Mouse (Mus musculus) lung, postnatal 36 days (tissue): ENCODE data around the gene Stk19.
"Not testable (repeated sequence)": the region's sequence is repeated elsewhere in the genome, so short reads cannot be mapped to it uniquely, and the experiment has no call there.

Experiments
- DNase-seq: peaks from one replicate; pipeline ENCODE4 v3.0.0; 2022; ENCODE audit warnings: mixed read lengths

Stk19 gene

DNA sequence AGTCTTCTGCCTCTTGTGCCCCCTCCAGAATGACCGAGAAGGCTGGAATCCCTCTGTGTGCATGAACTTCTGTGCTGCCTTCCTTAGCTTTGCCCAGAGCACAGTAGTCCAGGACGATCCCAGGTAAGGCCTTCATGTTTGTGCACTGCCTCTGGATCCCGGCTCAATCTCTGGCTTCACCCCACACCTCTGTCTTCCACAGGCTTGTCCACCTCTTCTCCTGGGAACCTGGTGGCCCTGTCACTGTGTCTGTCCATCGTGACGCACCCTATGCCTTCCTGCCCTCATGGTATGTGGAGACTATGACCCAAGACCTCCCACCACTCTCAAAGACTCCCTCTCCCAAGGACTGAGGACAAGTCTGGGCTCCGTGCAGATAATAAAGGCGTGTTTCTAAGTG is 2.0 kb upstream of the Stk19 start:
- no peak for DNase-seq

DNA sequence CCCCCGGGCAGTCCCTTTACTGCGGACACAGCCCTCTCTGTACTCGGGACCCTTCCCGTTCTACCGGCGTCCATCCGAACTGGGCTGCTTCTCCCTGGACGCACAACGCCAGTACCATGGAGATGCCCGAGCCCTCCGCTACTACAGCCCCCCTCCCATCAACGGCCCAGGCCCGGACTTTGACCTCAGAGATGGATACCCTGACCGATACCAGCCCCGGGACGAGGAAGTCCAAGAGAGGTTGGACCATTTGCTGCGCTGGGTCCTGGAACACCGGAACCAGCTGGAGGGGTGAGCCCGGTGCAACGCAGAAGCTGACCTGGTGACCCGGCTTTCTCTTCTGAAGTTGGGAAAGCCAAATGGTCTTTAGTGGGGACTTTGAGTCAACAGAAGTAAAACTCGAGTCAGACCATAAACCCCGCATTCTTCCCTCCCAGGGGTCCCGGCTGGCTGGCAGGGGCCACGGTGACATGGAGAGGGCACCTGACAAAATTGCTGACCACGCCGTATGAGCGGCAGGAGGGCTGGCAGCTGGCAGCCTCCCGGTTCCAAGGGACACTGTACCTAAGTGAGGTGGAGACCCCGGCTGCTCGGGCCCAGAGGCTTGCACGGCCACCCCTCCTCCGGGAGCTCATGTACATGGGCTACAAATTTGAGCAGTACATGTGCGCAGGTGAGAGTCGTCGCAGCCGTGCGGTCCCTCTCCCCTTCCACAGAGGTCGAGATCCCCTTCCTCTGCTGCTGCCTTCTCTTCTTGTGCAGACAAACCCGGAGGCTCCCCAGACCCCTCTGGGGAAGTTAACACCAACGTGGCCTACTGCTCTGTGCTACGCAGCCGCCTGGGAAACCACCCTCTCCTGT is 949 bp upstream of the Stk19 start:
- no peak for DNase-seq

DNA sequence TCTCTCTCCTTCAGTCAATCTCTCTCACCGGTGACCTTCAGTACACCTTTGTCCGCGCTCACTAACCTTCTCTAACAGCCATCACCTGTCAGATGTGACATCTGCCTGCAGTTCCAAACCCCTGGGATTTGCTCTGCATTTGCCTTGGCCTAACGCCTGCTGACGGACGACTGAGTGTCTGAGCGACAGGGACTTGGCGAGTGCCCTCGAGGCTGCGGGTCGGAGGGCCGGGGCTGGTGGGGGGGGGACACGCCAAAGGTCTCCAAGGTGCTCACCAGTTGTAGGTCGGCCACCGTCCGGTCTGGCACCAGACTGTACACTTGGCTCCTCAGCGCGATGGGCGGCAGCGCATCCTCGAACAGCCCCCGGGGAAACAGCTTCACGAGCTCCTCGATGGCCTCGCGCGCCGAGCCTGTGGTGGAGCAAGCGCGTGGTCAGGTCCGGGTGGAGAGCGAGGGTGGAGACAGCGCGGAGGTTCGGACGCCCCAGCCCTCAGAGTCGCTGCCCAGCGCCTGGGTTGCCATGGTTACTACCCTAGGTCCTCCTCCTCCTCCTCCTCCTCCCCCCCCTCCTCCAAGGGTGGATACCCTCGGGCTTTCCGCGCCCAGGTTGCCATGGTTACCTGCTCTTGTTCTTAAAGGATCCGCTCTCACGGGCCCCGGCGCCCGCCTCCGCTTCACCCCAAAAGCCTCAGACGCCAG is 440 bp downstream of the Stk19 start:
- DNase-seq, result no peak

GRCm38 (mm10) chr17:34830776-34831175 is 6.0 kb downstream of the Stk19 start:
- not testable (repeated sequence) for DNase-seq

- DNase-seq, result no peak
Measured at GRCm38 (mm10) chr17:34814818-34815370, 21.9 kb downstream of the Stk19 start.

DNA sequence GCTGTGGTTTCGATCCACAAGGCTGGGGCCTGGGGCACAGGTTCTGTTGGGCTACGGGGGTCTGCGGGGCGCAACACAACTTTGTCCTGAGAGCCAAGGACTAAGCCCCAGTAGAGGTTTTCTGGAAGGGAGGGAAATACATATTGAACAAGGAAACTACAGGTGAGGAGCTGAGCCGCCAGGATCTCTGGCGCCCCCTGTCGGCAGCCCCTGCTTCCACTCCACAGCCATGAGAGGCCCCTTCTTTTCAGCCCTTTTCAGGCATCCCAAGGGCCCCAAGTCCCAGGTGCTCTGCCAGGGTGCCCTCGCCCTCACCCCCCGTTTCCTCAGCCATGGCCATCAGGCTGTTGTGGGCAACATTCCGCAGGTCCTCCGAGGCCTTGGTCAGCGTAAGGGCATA is 23.0 kb downstream of the Stk19 start:
- DNase-seq, result peak; percentile 40

GRCm38 (mm10) chr17:34811275-34811674 is 25.5 kb downstream of the Stk19 start:
- no peak for DNase-seq

GRCm38 (mm10) chr17:34810811-34811210 is 25.9 kb downstream of the Stk19 start:
- not testable (repeated sequence) for DNase-seq

GRCm38 (mm10) chr17:34810411-34810810 is 26.3 kb downstream of the Stk19 start:
- not testable (repeated sequence) for DNase-seq

GRCm38 (mm10) chr17:34808599-34809205 is 28.0 kb downstream of the Stk19 start:
- no peak for DNase-seq

DNA sequence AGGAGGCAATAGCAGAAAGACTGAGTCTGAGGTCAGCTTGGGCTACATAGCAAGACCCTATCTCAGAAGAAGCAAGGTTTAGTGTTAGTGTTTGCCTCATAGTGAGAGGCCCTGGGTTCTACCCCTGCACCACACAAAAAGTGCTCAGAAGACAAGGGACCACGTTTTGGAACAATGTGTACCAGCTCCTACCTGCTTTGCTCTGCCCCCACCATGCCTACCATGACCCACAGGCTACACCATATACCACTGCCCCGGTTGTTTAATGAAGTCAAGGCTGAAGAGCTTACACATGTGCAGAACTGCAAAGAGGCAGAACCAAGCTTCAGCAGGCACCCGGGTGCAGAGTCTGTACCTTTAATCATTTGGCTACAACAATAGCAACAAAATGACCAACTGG is 29.6 kb downstream of the Stk19 start:
- DNase-seq, result no peak

- DNase-seq, result no peak
Measured at GRCm38 (mm10) chr17:34804871-34805562, 31.7 kb downstream of the Stk19 start.

DNA sequence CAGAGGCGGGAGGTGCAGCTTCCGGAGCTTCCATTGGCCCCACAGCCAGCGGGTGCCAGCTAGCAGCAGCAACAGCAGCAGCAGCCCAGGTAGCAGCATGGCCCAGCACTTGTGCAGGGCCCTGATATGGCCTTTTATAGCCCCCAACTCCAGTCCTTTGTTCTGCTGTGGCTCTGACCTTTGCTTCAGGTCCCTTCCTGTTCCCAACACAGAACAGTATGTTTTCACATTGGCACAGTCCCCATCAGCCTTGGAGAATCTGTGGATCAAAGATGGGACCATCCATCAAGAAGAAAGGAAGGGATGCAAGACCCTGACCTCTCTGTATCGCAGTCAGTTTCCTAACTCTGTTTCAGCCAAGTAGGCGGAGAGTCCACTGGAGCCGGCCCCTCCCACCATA is 32.4 kb downstream of the Stk19 start, which contains the start of gene Cyp21a1:
TSS of gene Cyp21a1 (minus strand) at position 261 of the 400 bp plus-strand sequence.
- not testable (repeated sequence) for DNase-seq

- not testable (repeated sequence) for DNase-seq
Measured at GRCm38 (mm10) chr17:34803367-34803766, 33.4 kb downstream of the Stk19 start.

- DNase-seq, result not testable (repeated sequence)
Measured at GRCm38 (mm10) chr17:34802756-34803155, 34.0 kb downstream of the Stk19 start.

GRCm38 (mm10) chr17:34800781-34801305 is 35.9 kb downstream of the Stk19 start:
- DNase-seq, result not testable (repeated sequence)

DNA sequence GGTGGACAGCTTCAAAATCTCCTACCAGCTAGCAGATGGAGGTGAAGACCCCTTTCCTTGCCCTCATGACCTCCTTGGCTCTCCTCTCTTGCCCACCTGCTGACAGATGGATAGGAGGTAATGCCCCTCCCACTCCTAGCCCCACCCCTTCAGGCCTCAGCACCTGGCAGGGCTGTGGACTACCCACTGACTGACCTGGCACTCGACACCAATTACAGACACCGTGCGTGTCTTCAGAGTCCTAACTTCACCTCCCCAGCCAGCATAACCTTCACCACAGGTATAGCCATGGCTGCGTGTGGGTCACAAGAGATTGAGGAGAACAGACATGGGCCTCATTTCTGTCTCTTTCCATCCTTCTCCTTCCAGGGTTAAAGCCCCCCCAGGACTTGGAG is 37.2 kb downstream of the Stk19 start:
- DNase-seq, result no peak

DNA sequence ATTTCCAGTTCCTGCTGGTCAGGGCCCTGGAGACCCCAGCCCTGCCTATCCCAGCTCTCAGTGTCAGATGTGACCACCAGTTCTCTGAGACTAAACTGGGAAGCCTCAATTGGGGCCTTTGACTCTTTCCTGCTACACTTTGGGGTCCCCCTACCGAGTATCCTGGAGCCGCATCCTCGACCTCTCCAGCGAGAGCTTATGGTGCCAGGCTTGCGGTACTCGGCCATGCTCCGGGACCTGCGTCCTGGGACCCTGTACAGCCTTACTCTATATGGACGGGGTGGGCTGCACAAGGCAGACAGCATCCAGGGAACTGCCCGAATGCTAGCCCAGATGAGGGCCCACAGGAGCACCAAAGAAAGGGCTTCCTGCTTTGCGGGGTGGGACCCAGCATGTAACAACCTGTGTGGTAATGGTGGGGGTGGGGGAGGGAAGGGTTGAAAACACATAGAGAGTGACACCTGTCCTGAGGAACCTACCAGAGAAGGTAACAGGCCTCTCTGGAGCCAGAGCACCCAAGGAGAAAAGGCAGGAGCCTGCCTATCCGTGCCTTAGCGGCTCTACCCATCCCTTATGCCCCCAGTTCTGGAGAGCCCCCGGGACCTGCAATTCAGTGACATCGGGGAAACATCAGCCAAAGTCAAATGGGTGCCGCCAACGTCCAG is 37.7 kb downstream of the Stk19 start:
- DNase-seq, result no peak

DNA sequence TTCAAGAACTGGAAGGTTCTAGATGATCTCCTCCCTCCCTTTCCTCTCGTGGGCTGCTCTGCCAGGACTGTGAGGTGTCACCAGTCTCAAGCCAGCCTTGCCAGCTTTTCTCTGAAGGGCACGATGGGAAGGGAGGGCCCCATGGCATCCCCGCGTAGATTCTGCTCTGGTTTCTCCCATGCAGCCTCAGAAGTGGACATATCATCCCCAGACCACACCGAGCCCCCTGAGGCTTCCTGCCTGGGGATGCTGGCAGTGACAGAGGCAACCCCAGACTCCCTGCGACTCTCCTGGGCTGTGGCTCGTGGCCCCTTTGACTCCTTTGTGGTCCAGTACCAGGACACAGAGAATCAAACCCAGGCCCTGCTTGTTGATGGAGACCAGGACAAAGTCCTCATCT is 38.7 kb downstream of the Stk19 start:
- not testable (repeated sequence) for DNase-seq

- not testable (repeated sequence) for DNase-seq
Measured at GRCm38 (mm10) chr17:34797211-34797995, 39.3 kb downstream of the Stk19 start.
